Mouse (Mus musculus) lung, postnatal 0 days (tissue): Measurements from ENCODE around the gene Nme8. TPM values are rescaled to one million over a fixed set of nuclear protein-coding genes. Genes with fewer than 3 reads are reported as not detected.

ENCODE experiments used
- ATAC-seq: fragments of 200-750 bp; cut with Nextera tagmentation; 2 replicates; pipeline ENCODE4 v1.8.0; 2017; ENCODE audit warnings: moderate library complexity
- DNase-seq: peaks from one replicate; pipeline ENCODE4 v3.0.0-alpha.2; 2016; ENCODE audit warnings: low spot score
- H3K27ac ChIP-seq: fragments of 300-500 bp; sonication (generic); 2 replicates; pipeline ENCODE4 v1.5.1; 2014; ENCODE audit warnings: antibody characterized with exemption, mild to moderate bottlenecking, low read length, mixed read lengths
- H3K27me3 ChIP-seq: fragments of 300-500 bp; sonication (generic); replicated peaks from 2 replicates; pipeline ENCODE4 v1.6.1; 2014; ENCODE audit warnings: low read length, mixed read lengths; ENCODE audit not compliant: insufficient read depth
- H3K36me3 ChIP-seq: fragments of 300-500 bp; sonication (generic); 2 replicates; pipeline ENCODE4 v1.6.1; 2014; ENCODE audit warnings: low read length, mixed read lengths; ENCODE audit not compliant: insufficient read depth
- H3K4me1 ChIP-seq: fragments of 300-500 bp; sonication (generic); 2 replicates; pipeline ENCODE4 v1.6.1; 2014; ENCODE audit warnings: antibody characterized with exemption, low read depth, low read length, mixed read lengths; ENCODE audit not compliant: insufficient read depth
- H3K4me2 ChIP-seq: fragments of 300-500 bp; sonication (generic); replicated peaks from 2 replicates; pipeline ENCODE4 v1.6.1; 2014; ENCODE audit warnings: low read depth, mild to moderate bottlenecking, low read length, moderate library complexity, mixed read lengths
- H3K4me3 ChIP-seq: fragments of 300-500 bp; sonication (generic); 2 replicates; pipeline ENCODE4 v1.5.1; 2014; ENCODE audit warnings: low read depth, low read length
- H3K9ac ChIP-seq: fragments of 300-500 bp; sonication (generic); replicated peaks from 2 replicates; pipeline ENCODE4 v1.6.1; 2014; ENCODE audit warnings: low read depth, mild to moderate bottlenecking
- H3K9me3 ChIP-seq: fragments of 300-500 bp; sonication (generic); 2 replicates; pipeline ENCODE4 v1.6.1; 2016; ENCODE audit warnings: low read length, mixed read lengths
- CTCF ChIP-seq: IDR thresholded peaks from 2 replicates; pipeline ENCODE4 v1.5.1; 2016; ENCODE audit warnings: antibody characterized with exemption, mild to moderate bottlenecking
- EP300 ChIP-seq: IDR thresholded peaks from 2 replicates; pipeline ENCODE4 v1.6.1; 2016; ENCODE audit warnings: antibody characterized with exemption, mild to moderate bottlenecking, control low read depth
- WGBS: fragments of 180-500 bp; shearing (Covaris S2); extraction: QIAGEN DNeasy Blood & Tissue Kit; methylation state at CpG from one replicate; pipeline ENCODE4 v1.1.7; 2014; 5-methylcytosine and 5-hydroxymethylcytosine counted together
- polyA plus RNA-seq: library from polyadenylated mRNA; unstranded; fragments of >200 nt; fragmentation: Nextera tagmentation; extraction: Ambion mirVana; gene quantifications from 2 replicates; pipeline ENCODE4 v1.2.1, GENCODE M21; 2015

Nme8 gene
- polyA plus RNA-seq, 1 experiment from 2014 or later, result 0.11 TPM

GRCm38 (mm10) chr13:19649824-19650223, 47.8 kb downstream of the Nme8 start:
- Histone ChIP-seq H3K9ac (no peak overlapping the region), H3K36me3 (no peaks in the 10 kb centered on the region), H3K4me3 (no peak overlapping the region), H3K27ac (no peak overlapping the region), H3K27me3 (no peaks in the 10 kb centered on the region), H3K4me1 (no peaks in the 10 kb centered on the region), H3K9me3 (no peaks in the 10 kb centered on the region), H3K4me2 (no peak overlapping the region)
- 92% methylated on average over 2 of the region's 2 CpGs for WGBS
- DNase-seq (no peak), ATAC-seq (no peak)
- TF ChIP-seq EP300 (no peak), CTCF (no peak)

GRCm38 (mm10) chr13:19644225-19644624, 53.4 kb downstream of the Nme8 start:
- H3K27me3 ChIP-seq, result no peaks in the 10 kb centered on the region
- H3K4me3 ChIP-seq, result no peak overlapping the region
- DNase-seq (no peak), ATAC-seq (no peak)
- H3K36me3 ChIP-seq, result no peaks in the 10 kb centered on the region
- no peaks in the 10 kb centered on the region for H3K4me1 ChIP-seq
- 63% methylated on average over 2 of the region's 2 CpGs for WGBS
- peak; percentile 30 for TF ChIP-seq CTCF
- TF ChIP-seq EP300, result no peak
- H3K4me2 ChIP-seq, result no peak overlapping the region
- no peak overlapping the region for H3K27ac ChIP-seq
- no peaks in the 10 kb centered on the region for H3K9me3 ChIP-seq
- H3K9ac ChIP-seq, result no peak overlapping the region

GRCm38 (mm10) chr13:19643519-19643918, 54.1 kb downstream of the Nme8 start:
- Histone ChIP-seq H3K9ac (no peak overlapping the region), H3K27me3 (no peaks in the 10 kb centered on the region), H3K4me3 (no peak overlapping the region), H3K4me1 (no peaks in the 10 kb centered on the region), H3K4me2 (no peak overlapping the region), H3K27ac (no peak overlapping the region), H3K36me3 (no peaks in the 10 kb centered on the region), H3K9me3 (no peaks in the 10 kb centered on the region)
- DNase-seq (no peak), ATAC-seq (no peak)
- no peak for TF ChIP-seq EP300
- no peak for TF ChIP-seq CTCF
- WGBS, result 40% methylated on average over 1 of the region's 1 CpGs

GRCm38 (mm10) chr13:19640203-19640851, 57.3 kb downstream of the Nme8 start:
- Histone ChIP-seq H3K4me2 (no peak overlapping the region), H3K4me1 (no peaks in the 10 kb centered on the region), H3K9me3 (no peaks in the 10 kb centered on the region), H3K36me3 (no peaks in the 10 kb centered on the region), H3K4me3 (no peak overlapping the region), H3K9ac (no peak overlapping the region), H3K27me3 (no peaks in the 10 kb centered on the region), H3K27ac (no peak overlapping the region)
- peak; percentile 46 for DNase-seq
- no peak for ATAC-seq
- WGBS, result 49% methylated on average over 2 of the region's 2 CpGs
- no peak for TF ChIP-seq EP300
- peak; percentile 45 for TF ChIP-seq CTCF

GRCm38 (mm10) chr13:19636131-19636530, 61.5 kb downstream of the Nme8 start:
- Histone ChIP-seq H3K36me3 (no peaks in the 10 kb centered on the region), H3K4me2 (no peak overlapping the region), H3K4me1 (no peaks in the 10 kb centered on the region), H3K27me3 (no peaks in the 10 kb centered on the region), H3K9me3 (no peaks in the 10 kb centered on the region), H3K27ac (no peak overlapping the region), H3K9ac (no peak overlapping the region), H3K4me3 (no peak overlapping the region)
- 56% methylated on average over 4 of the region's 4 CpGs for WGBS
- TF ChIP-seq CTCF, result peak; percentile 73
- no peak for TF ChIP-seq EP300
- ATAC-seq, result no peak; the same call in 1 of the 2 replicates
- peak; percentile 50 for DNase-seq

GRCm38 (mm10) chr13:19630768-19631709, 66.6 kb downstream of the Nme8 start:
- no peak for TF ChIP-seq CTCF
- Histone ChIP-seq H3K27me3 (no peaks in the 10 kb centered on the region), H3K9me3 (no peaks in the 10 kb centered on the region), H3K4me3 (no peak overlapping the region), H3K4me1 (no peaks in the 10 kb centered on the region), H3K4me2 (no peak overlapping the region), H3K27ac (no peak overlapping the region), H3K36me3 (no peaks in the 10 kb centered on the region), H3K9ac (no peak overlapping the region)
- WGBS, result 92% methylated on average over 5 of the region's 5 CpGs
- DNase-seq, result no peak
- ATAC-seq, result no peak
